ENCODE assay signal across 12 mouse cellular contexts in the genomic region with DNA sequence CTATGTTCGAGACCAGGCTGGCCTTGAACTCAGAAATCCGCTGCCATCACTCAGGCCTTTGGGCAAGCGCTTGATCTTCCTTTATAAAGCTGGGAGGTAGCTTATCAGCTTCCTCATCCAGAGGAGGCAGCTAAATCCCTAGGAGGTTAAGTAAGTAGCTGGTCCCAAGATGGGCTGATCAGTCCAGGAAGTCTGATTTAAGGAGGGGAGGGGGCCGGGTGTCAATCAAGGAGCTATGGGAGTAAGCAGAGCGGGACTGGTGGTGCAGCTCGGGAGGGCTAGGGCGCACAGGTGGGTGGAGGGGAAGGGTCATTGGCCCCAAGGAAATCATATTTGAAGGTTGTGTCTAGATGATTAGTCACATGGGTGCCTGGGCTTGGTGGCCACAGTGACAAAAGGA. TPM values are rescaled to one million over a fixed set of nuclear protein-coding genes. Genes with fewer than 3 reads are reported as not detected.
DNase-seq lines count a peak whose midpoint lies in the region; ATAC-seq and TF ChIP-seq lines count a peak whose summit lies in the region.
"Had no signal": no experiment of that assay in that cellular context is flagged by ENCODE, and none has a peak within 500 bp of the region (broad histone marks: within the 10 kb centered on the region; RNA-seq: fewer than 3 reads in every experiment).

No protein-coding gene starts in this region.

- peaks cover 69% of the 10 kb centered on the region for H3K4me1 ChIP-seq in forebrain, embryonic 10.5 days
- peaks cover 14% of the 10 kb centered on the region for H3K4me1 ChIP-seq in forebrain, postnatal 0 days (ENCODE audit: insufficient read depth)
- H3K4me1 ChIP-seq in lung, embryonic 16.5 days (replicated peaks; ENCODE audit: control insufficient read depth, insufficient read depth, low read length) = peaks cover 44% of the 10 kb centered on the region
- peaks cover 40% of the 10 kb centered on the region for H3K4me1 ChIP-seq in forebrain, embryonic 15.5 days
- peaks cover 43% of the 10 kb centered on the region for H3K4me1 ChIP-seq in stomach, embryonic 15.5 days

- DNase-seq in forebrain, embryonic 10.5 days (ENCODE audit: extremely low spot score, low spot score) = no peak
- DNase-seq in forebrain, postnatal 0 days = no peak
- DNase-seq in lung, adult 18-20 months = no peak
- no peak for DNase-seq in gastrocnemius, postnatal 10 days
- no peak for DNase-seq in B cell, adult 2 months
- DNase-seq: adrenal gland, postnatal 25 days; kidney, adult 8-10 months; lung, postnatal 4 days had no signal

- H3K36me3 ChIP-seq in forebrain, embryonic 10.5 days (replicated peaks) = peaks cover 72% of the 10 kb centered on the region
- H3K36me3 ChIP-seq in forebrain, postnatal 0 days (ENCODE audit: insufficient read depth) = no peaks in the 10 kb centered on the region
- peaks cover 7% of the 10 kb centered on the region for H3K36me3 ChIP-seq in lung, embryonic 16.5 days (ENCODE audit: control insufficient read depth, insufficient read depth, low read length)
- H3K36me3 ChIP-seq in forebrain, embryonic 15.5 days = 0 out of 2 replicates have a peak, but pooled peaks cover 2% of the 10 kb centered on the region
- H3K36me3 ChIP-seq in stomach, embryonic 15.5 days = peaks cover 6% of the 10 kb centered on the region; the same call in 1 of the 2 replicates

- ATAC-seq in forebrain, postnatal 0 days = no peak
- no peak for ATAC-seq in lung, embryonic 16.5 days (ENCODE audit: low read depth)
- ATAC-seq in forebrain, embryonic 15.5 days (replicated peaks) = no peak; the same call in 1 of the 2 replicates
- no peak for ATAC-seq in stomach, embryonic 15.5 days (ENCODE audit: insufficient read depth, low FRiP score, low read depth)

- H3K9me3 ChIP-seq in forebrain, embryonic 10.5 days = no peaks in the 10 kb centered on the region; the same call in 1 of the 2 replicates
- H3K9me3 ChIP-seq in forebrain, postnatal 0 days (ENCODE audit: low read length) = no peaks in the 10 kb centered on the region
- H3K9me3 ChIP-seq in lung, embryonic 16.5 days (ENCODE audit: control insufficient read depth, low read length) = no peaks in the 10 kb centered on the region
- no peaks in the 10 kb centered on the region for H3K9me3 ChIP-seq in forebrain, embryonic 15.5 days
- no peaks in the 10 kb centered on the region for H3K9me3 ChIP-seq in stomach, embryonic 15.5 days

- H3K27ac ChIP-seq in forebrain, embryonic 10.5 days = peak overlapping the region; percentile 87
- no peak overlapping the region for H3K27ac ChIP-seq in forebrain, postnatal 0 days (ENCODE audit: low read depth, low read length)
- no peak overlapping the region for H3K27ac ChIP-seq in lung, embryonic 16.5 days (ENCODE audit: low read length)
- H3K27ac ChIP-seq in forebrain, embryonic 15.5 days (replicated peaks) = peak overlapping the region; percentile 89
- H3K27ac ChIP-seq in stomach, embryonic 15.5 days = peak overlapping the region; percentile 61
- H3K27ac ChIP-seq: layer of hippocampus, adult 2 months had no signal

- H3K27me3 ChIP-seq in forebrain, embryonic 10.5 days (ENCODE audit: poor library complexity, severe bottlenecking) = peaks cover 7% of the 10 kb centered on the region; the same call in 1 of the 2 replicates
- no peaks in the 10 kb centered on the region for H3K27me3 ChIP-seq in forebrain, postnatal 0 days (ENCODE audit: insufficient read depth, low read length)
- H3K27me3 ChIP-seq in lung, embryonic 16.5 days (ENCODE audit: control insufficient read depth, insufficient read depth, low read depth, low read length) = no peaks in the 10 kb centered on the region
- H3K27me3 ChIP-seq in forebrain, embryonic 15.5 days = no peaks in the 10 kb centered on the region
- no peaks in the 10 kb centered on the region for H3K27me3 ChIP-seq in stomach, embryonic 15.5 days (replicated peaks)

- TF ChIP-seq CTCF in forebrain, postnatal 0 days (IDR thresholded peaks at IDR 0.05; ENCODE audit: low read depth) = no peak

- no peak overlapping the region for H3K9ac ChIP-seq in forebrain, postnatal 0 days
- peak overlapping the region; percentile 14; the same call in 1 of the 2 replicates for H3K9ac ChIP-seq in lung, embryonic 16.5 days (ENCODE audit: low read length)
- H3K9ac ChIP-seq in forebrain, embryonic 15.5 days (replicated peaks) = no peak overlapping the region
- no peak overlapping the region for H3K9ac ChIP-seq in stomach, embryonic 15.5 days

- H3K4me2 ChIP-seq in forebrain, postnatal 0 days (ENCODE audit: low read depth) = no peak overlapping the region
- H3K4me2 ChIP-seq in lung, embryonic 16.5 days (ENCODE audit: low read depth, low read length) = no peak overlapping the region
- no peak overlapping the region for H3K4me2 ChIP-seq in forebrain, embryonic 15.5 days (replicated peaks)
- H3K4me2 ChIP-seq in stomach, embryonic 15.5 days = no peak overlapping the region

- 67% methylated on average over 7 of the region's 7 CpGs for WGBS in forebrain, embryonic 10.5 days
- 85% methylated on average over 7 of the region's 7 CpGs for WGBS in forebrain, postnatal 0 days
- WGBS in lung, embryonic 16.5 days = 68% methylated on average over 7 of the region's 7 CpGs
- 77% methylated on average over 7 of the region's 7 CpGs for WGBS in forebrain, embryonic 15.5 days
- WGBS in stomach, embryonic 15.5 days = 70% methylated on average over 7 of the region's 7 CpGs

- H3K4me3 ChIP-seq in forebrain, embryonic 10.5 days = no peak overlapping the region
- H3K4me3 ChIP-seq in forebrain, postnatal 0 days (ENCODE audit: low read depth, low read length) = no peak overlapping the region
- H3K4me3 ChIP-seq in lung, embryonic 16.5 days (ENCODE audit: low read length) = no peak overlapping the region
- H3K4me3 ChIP-seq in forebrain, embryonic 15.5 days = no peak overlapping the region
- H3K4me3 ChIP-seq in stomach, embryonic 15.5 days (replicated peaks) = no peak overlapping the region
- H3K4me3 ChIP-seq: layer of hippocampus, adult 2 months had no signal

RNA-seq across cellular contexts. Expression of a gene that starts 35.8 kb away (rescaled TPM):
- polyA plus RNA-seq in forebrain, embryonic 10.5 days (2016; fragmentation: Nextera tagmentation; extraction: Ambion mirVana) = 16.6 and 18.0 TPM in 2 replicates
- 108 and 109 TPM in 2 replicates for total RNA-seq in forebrain, postnatal 0 days (2014; rRNA removed)
- 45.7 and 56.4 TPM in 2 replicates for polyA plus RNA-seq in forebrain, postnatal 0 days (2015; fragmentation: Nextera tagmentation; extraction: Ambion mirVana)
- 13.6 and 14.6 TPM in 2 replicates for polyA plus RNA-seq in lung, embryonic 16.5 days (2015; fragmentation: Nextera tagmentation; extraction: Ambion mirVana)
- polyA plus RNA-seq in forebrain, embryonic 15.5 days (2015; fragmentation: Nextera tagmentation; extraction: Ambion mirVana) = 33.2 and 37.3 TPM in 2 replicates
- polyA plus RNA-seq in stomach, embryonic 15.5 days (2015; fragmentation: Nextera tagmentation; extraction: Ambion mirVana) = 25.0 and 30.9 TPM in 2 replicates
- total RNA-seq in gastrocnemius, postnatal 10 days (2021) = 10 to 100 TPM; 10.2 to 16.1 TPM

RNA-seq across cellular contexts. Expression of a gene that starts 54.1 kb away (rescaled TPM):
- polyA plus RNA-seq in forebrain, embryonic 10.5 days (2016; fragmentation: Nextera tagmentation; extraction: Ambion mirVana) = 13.1 and 13.2 TPM in 2 replicates
- 9.5 and 17.5 TPM in 2 replicates for total RNA-seq in forebrain, postnatal 0 days (2014; rRNA removed)
- polyA plus RNA-seq in forebrain, postnatal 0 days (2015; fragmentation: Nextera tagmentation; extraction: Ambion mirVana) = 0.99 and 1.3 TPM in 2 replicates
- polyA plus RNA-seq in lung, embryonic 16.5 days (2015; fragmentation: Nextera tagmentation; extraction: Ambion mirVana) = 18.1 and 22.1 TPM in 2 replicates
- 2.5 and 2.7 TPM in 2 replicates for polyA plus RNA-seq in forebrain, embryonic 15.5 days (2015; fragmentation: Nextera tagmentation; extraction: Ambion mirVana)
- 10.3 and 11.2 TPM in 2 replicates for polyA plus RNA-seq in stomach, embryonic 15.5 days (2015; fragmentation: Nextera tagmentation; extraction: Ambion mirVana)
- 10 to 100 TPM in 1 of 2 experiments, 1 to 10 TPM in 1; 7.2 to 10.0 TPM for total RNA-seq in gastrocnemius, postnatal 10 days (2021)

Comparison
In these comparisons a context has a peak if more than half of its experiments do, and no peak if none do; other contexts are left out.
1. H3K27ac ChIP-seq: peak in forebrain, embryonic 10.5 days (single experiment), forebrain, embryonic 15.5 days (single experiment) and stomach, embryonic 15.5 days (single experiment); none in forebrain, postnatal 0 days (single experiment) and lung, embryonic 16.5 days (single experiment).